Mouse (Mus musculus) hindbrain, embryonic 15.5 days (tissue): ENCODE measurements around the gene Micu1. TPM values are rescaled to one million over a fixed set of nuclear protein-coding genes. Genes with fewer than 3 reads are reported as not detected.

Source experiments
- ATAC-seq: fragments of 200-750 bp; cut with Nextera tagmentation; 2 replicates; pipeline ENCODE4 v1.8.0; 2017; ENCODE audit warnings: low read depth, moderate number of reproducible peaks, moderate TSS enrichment; ENCODE audit not compliant: low FRiP score
- H3K27ac ChIP-seq: fragments of 300-500 bp; sonication (generic); replicated peaks from 2 replicates; pipeline ENCODE4 v1.5.1; 2015; ENCODE audit warnings: mild to moderate bottlenecking, inconsistent platforms
- H3K27me3 ChIP-seq: fragments of 300-500 bp; sonication (generic); 2 replicates; pipeline ENCODE4 v1.6.1; 2015; ENCODE audit warnings: control low read depth, inconsistent platforms
- H3K36me3 ChIP-seq: fragments of 300-500 bp; sonication (generic); 2 replicates; pipeline ENCODE4 v1.6.1; 2015; ENCODE audit warnings: control low read depth, inconsistent platforms
- H3K4me1 ChIP-seq: fragments of 300-500 bp; sonication (generic); replicated peaks from 2 replicates; pipeline ENCODE4 v1.6.1; 2015; ENCODE audit warnings: control low read depth, inconsistent platforms
- H3K4me2 ChIP-seq: fragments of 300-500 bp; sonication (generic); 2 replicates; pipeline ENCODE4 v1.6.1; 2015; ENCODE audit warnings: moderate library complexity, mild to moderate bottlenecking, inconsistent platforms
- H3K4me3 ChIP-seq: fragments of 300-500 bp; sonication (generic); 2 replicates; pipeline ENCODE4 v1.5.1; 2015; ENCODE audit warnings: mild to moderate bottlenecking, inconsistent platforms
- H3K9ac ChIP-seq: fragments of 300-500 bp; sonication (generic); 2 replicates; pipeline ENCODE4 v1.6.1; 2015; ENCODE audit warnings: inconsistent platforms
- H3K9me3 ChIP-seq: fragments of 300-500 bp; sonication (generic); 2 replicates; pipeline ENCODE4 v1.6.1; 2016; ENCODE audit warnings: control low read depth, inconsistent platforms
- WGBS: fragments of 180-500 bp; shearing (Covaris S2); methylation state at CpG from one replicate; pipeline ENCODE4 v1.1.7; 2015; 5-methylcytosine and 5-hydroxymethylcytosine counted together
- polyA plus RNA-seq: library from polyadenylated mRNA; unstranded; fragments of >200 nt; fragmentation: Nextera tagmentation; extraction: Ambion mirVana; gene quantifications from 2 replicates; pipeline ENCODE4 v1.2.1, GENCODE M21; 2015

The Micu1 gene
- polyA plus RNA-seq, 1 experiment from 2014 or later: 79.7 TPM

- peaks cover 25% of the 10 kb centered on the region for H3K36me3 ChIP-seq
- H3K4me1 ChIP-seq: peaks cover 77% of the 10 kb centered on the region
- no peaks in the 10 kb centered on the region for H3K9me3 ChIP-seq
- WGBS: 42% methylated on average over 3 of the region's 3 CpGs
- H3K27me3 ChIP-seq: no peaks in the 10 kb centered on the region
- H3K4me3 ChIP-seq: no peak overlapping the region
- peak overlapping the region; percentile 95 for H3K27ac ChIP-seq
- peak; percentile 13 for ATAC-seq
- peak overlapping the region; percentile 30 for H3K4me2 ChIP-seq
- H3K9ac ChIP-seq: no peak overlapping the region
Measured at GRCm38 (mm10) chr10:59896911-59897331, 194.6 kb downstream of the Micu1 start.

DNA sequence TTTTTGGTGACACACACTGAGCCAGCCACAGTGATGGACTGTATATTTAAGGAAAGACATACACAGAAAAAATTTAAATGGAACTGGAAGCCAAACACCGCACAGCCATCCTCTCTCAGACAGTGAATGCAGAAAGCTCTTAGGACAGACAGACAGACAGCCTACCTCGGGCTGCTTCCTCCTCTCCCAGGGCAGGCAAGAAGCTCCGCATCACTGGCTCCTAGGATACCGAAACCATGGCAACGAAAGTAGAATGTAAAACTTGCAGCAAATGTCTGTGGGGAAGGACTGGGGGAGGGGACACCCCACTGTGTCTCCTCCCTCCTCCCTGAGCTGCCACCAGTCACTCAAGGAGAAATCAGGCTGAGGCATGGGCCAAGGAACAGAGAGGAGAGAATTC is 195.2 kb downstream of the Micu1 start:
- Histone ChIP-seq H3K9ac (peak overlapping the region; percentile 11; the same call in 1 of the 2 replicates), H3K9me3 (no peaks in the 10 kb centered on the region), H3K27ac (peak overlapping the region; percentile 95), H3K4me1 (peaks cover 83% of the 10 kb centered on the region), H3K4me2 (peak overlapping the region; percentile 30), H3K4me3 (no peak overlapping the region), H3K36me3 (peaks cover 22% of the 10 kb centered on the region), H3K27me3 (no peaks in the 10 kb centered on the region)
- WGBS: 7% methylated on average over 5 of the region's 5 CpGs
- ATAC-seq: peak; percentile 6; the same call in 1 of the 2 replicates

- H3K4me2 ChIP-seq: no peak overlapping the region
- H3K9ac ChIP-seq: peak overlapping the region; percentile 34
- H3K4me1 ChIP-seq: peaks cover 88% of the 10 kb centered on the region
- no peaks in the 10 kb centered on the region for H3K27me3 ChIP-seq
- ATAC-seq: no peak
- peaks cover 22% of the 10 kb centered on the region for H3K36me3 ChIP-seq
- no peak overlapping the region for H3K4me3 ChIP-seq
- peak overlapping the region; percentile 95 for H3K27ac ChIP-seq
- 37% methylated on average over 9 of the region's 9 CpGs for WGBS
- no peaks in the 10 kb centered on the region for H3K9me3 ChIP-seq
Measured at GRCm38 (mm10) chr10:59898180-59898778, 196.0 kb downstream of the Micu1 start.

- Histone ChIP-seq H3K4me2 (peak overlapping the region; percentile 41; the same call in 1 of the 2 replicates), H3K27ac (peak overlapping the region; percentile 95), H3K9me3 (no peaks in the 10 kb centered on the region), H3K36me3 (peaks cover 18% of the 10 kb centered on the region), H3K9ac (peak overlapping the region; percentile 35), H3K27me3 (no peaks in the 10 kb centered on the region), H3K4me1 (peaks cover 82% of the 10 kb centered on the region), H3K4me3 (no peak overlapping the region)
- ATAC-seq: no peak
- WGBS: 13% methylated on average over 2 of the region's 2 CpGs
Measured at GRCm38 (mm10) chr10:59898935-59899334, 196.7 kb downstream of the Micu1 start.

DNA sequence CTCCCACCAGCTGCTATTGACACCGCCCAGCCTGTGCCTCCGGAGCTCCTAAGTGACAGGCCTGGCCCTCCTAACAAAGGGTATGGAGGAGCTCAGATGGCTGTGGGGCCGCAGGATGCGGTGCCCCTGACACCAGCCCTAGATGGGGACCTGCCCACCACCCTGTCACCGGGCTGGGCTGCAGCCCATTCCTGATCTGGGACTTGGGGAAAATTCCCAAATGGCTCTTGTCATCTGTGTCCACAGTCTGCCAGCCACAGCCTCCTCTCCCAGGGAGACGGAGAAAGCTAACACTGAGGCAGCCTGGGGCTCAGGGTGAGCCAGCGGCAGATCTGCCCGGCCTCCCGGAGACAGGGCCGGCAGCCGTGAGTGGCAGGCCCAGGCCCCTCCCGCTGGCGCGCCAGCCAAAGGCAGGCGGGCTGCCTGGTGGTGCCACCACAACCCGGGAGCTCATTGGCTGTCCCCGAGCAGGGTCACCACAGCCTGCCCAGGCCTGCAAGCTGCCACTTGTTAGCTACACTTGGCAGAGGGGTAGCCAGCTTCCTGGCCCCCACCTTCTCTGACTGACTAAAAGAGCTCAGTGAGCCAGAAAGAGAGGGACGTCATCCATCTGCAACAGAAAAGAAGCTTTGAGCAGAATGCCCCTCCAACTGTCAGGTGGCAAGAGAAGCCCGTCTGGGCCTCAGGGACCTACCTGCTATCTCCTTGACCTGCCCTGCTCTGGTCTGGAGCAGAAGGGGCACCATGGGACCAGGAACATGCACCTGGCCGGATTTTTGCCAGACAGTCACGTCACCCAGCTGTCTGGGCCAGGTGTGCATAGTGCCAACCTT is 197.3 kb downstream of the Micu1 start:
- Histone ChIP-seq H3K9ac (peak overlapping the region; percentile 35), H3K4me1 (peaks cover 80% of the 10 kb centered on the region), H3K36me3 (peaks cover 12% of the 10 kb centered on the region), H3K27me3 (no peaks in the 10 kb centered on the region), H3K4me3 (no peak overlapping the region), H3K4me2 (peak overlapping the region; percentile 41), H3K9me3 (no peaks in the 10 kb centered on the region), H3K27ac (peak overlapping the region; percentile 95)
- 6% methylated on average over 21 of the region's 21 CpGs for WGBS
- ATAC-seq: peak; percentile 91

GRCm38 (mm10) chr10:59900174-59900435 is 197.8 kb downstream of the Micu1 start:
- no peak; the same call in 1 of the 2 replicates for ATAC-seq

GRCm38 (mm10) chr10:59900939-59901338 is 198.7 kb downstream of the Micu1 start:
- peaks cover 72% of the 10 kb centered on the region for H3K4me1 ChIP-seq
- H3K36me3 ChIP-seq: peaks cover 4% of the 10 kb centered on the region; the same call in 1 of the 2 replicates
- H3K27ac ChIP-seq: peak overlapping the region; percentile 95
- no peak for ATAC-seq
- no peak overlapping the region for H3K4me3 ChIP-seq
- no peak overlapping the region for H3K9ac ChIP-seq
- no peaks in the 10 kb centered on the region for H3K27me3 ChIP-seq
- WGBS: 35% methylated on average over 4 of the region's 4 CpGs
- H3K4me2 ChIP-seq: no peak overlapping the region
- H3K9me3 ChIP-seq: no peaks in the 10 kb centered on the region

More at GRCm38 (mm10) chr10:59900174-59900435, 197.8 kb downstream of the Micu1 start:
- WGBS: 25% methylated on average over 4 of the region's 4 CpGs
- 0 out of 2 replicates have a peak overlapping the region, but pooled peaks have one; percentile 2 for H3K9ac ChIP-seq
- H3K4me3 ChIP-seq: no peak overlapping the region
- peak overlapping the region; percentile 41 for H3K4me2 ChIP-seq
- H3K4me1 ChIP-seq: peaks cover 74% of the 10 kb centered on the region
- H3K9me3 ChIP-seq: no peaks in the 10 kb centered on the region
- H3K27ac ChIP-seq: peak overlapping the region; percentile 95
- peaks cover 9% of the 10 kb centered on the region for H3K36me3 ChIP-seq
- H3K27me3 ChIP-seq: no peaks in the 10 kb centered on the region

DNA sequence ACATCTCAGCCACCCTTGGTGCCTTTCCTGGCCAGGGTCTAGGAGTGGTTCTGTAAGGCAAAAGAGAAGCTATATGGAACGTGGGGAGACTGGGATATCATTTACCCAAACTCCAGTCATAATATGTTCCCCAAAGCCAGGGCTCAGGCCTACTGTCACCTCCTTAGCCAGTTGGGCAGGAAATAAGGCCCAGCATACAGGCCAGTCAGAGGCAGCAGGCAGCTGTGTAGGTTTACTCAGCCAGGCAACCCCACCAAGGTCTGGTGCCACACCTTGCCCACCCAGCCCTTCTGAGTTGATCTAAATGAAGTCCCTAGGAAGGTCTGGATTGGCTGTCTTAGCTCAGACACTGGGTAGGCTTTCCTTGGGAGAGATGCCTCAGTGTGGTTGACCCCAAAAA is 199.2 kb downstream of the Micu1 start:
- Histone ChIP-seq H3K4me2 (no peak overlapping the region), H3K27ac (peak overlapping the region; percentile 95), H3K4me1 (peaks cover 66% of the 10 kb centered on the region), H3K4me3 (no peak overlapping the region), H3K9me3 (no peaks in the 10 kb centered on the region), H3K36me3 (no peaks in the 10 kb centered on the region), H3K9ac (no peak overlapping the region), H3K27me3 (no peaks in the 10 kb centered on the region)
- ATAC-seq: no peak
- 96% methylated on average over 1 of the region's 1 CpGs for WGBS

- no peaks in the 10 kb centered on the region for H3K36me3 ChIP-seq
- H3K27me3 ChIP-seq: no peaks in the 10 kb centered on the region
- H3K27ac ChIP-seq: 0 out of 2 replicates have a peak overlapping the region, but pooled peaks have one; percentile 9
- WGBS: 61% methylated on average over 8 of the region's 8 CpGs
- 0 out of 2 replicates have a peak overlapping the region, but pooled peaks have one; percentile 2 for H3K9ac ChIP-seq
- ATAC-seq: no peak
- H3K4me2 ChIP-seq: no peak overlapping the region
- H3K9me3 ChIP-seq: no peaks in the 10 kb centered on the region
- H3K4me1 ChIP-seq: peaks cover 60% of the 10 kb centered on the region
- H3K4me3 ChIP-seq: no peak overlapping the region
Measured at GRCm38 (mm10) chr10:59901986-59902605, 199.8 kb downstream of the Micu1 start.

DNA sequence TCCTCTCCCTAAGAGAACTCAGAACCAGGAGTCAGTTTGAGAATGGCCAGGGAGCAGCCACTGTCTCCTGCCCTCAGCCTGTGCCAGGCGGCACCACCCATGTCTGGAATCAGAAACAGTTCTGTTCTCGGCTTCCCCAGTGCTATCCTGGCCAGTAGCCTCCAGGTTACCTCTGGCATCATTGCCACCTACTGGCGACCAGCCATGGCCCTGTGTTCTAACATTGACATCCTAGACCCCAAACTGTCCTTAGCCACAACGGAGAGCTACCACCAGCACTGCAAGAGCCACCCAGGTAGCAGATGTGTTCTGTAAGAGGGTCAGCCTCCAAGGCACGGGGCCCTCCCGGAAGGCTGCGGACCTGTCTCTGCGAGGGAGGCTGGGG is 200.3 kb downstream of the Micu1 start:
- Histone ChIP-seq H3K4me1 (peaks cover 58% of the 10 kb centered on the region), H3K4me2 (no peak overlapping the region), H3K36me3 (no peaks in the 10 kb centered on the region), H3K27ac (peak overlapping the region; percentile 9; the same call in 1 of the 2 replicates), H3K9me3 (no peaks in the 10 kb centered on the region), H3K9ac (no peak overlapping the region), H3K4me3 (no peak overlapping the region), H3K27me3 (no peaks in the 10 kb centered on the region)
- ATAC-seq: no peak
- 60% methylated on average over 8 of the region's 8 CpGs for WGBS

- Histone ChIP-seq H3K4me3 (no peak overlapping the region), H3K36me3 (no peaks in the 10 kb centered on the region), H3K27me3 (no peaks in the 10 kb centered on the region), H3K9me3 (no peaks in the 10 kb centered on the region), H3K27ac (no peak overlapping the region; the same call in 1 of the 2 replicates), H3K9ac (no peak overlapping the region), H3K4me1 (peaks cover 58% of the 10 kb centered on the region), H3K4me2 (no peak overlapping the region)
- ATAC-seq: no peak
- WGBS: 44% methylated on average over 7 of the region's 7 CpGs
Measured at GRCm38 (mm10) chr10:59903170-59903569, 200.9 kb downstream of the Micu1 start.

GRCm38 (mm10) chr10:59907080-59907609 is 204.9 kb downstream of the Micu1 start:
- no peak overlapping the region for H3K4me2 ChIP-seq
- no peak overlapping the region for H3K27ac ChIP-seq
- ATAC-seq: no peak
- no peaks in the 10 kb centered on the region for H3K27me3 ChIP-seq
- H3K9me3 ChIP-seq: no peaks in the 10 kb centered on the region
- peaks cover 47% of the 10 kb centered on the region for H3K4me1 ChIP-seq
- WGBS: 66% methylated on average over 3 of the region's 3 CpGs
- H3K4me3 ChIP-seq: no peak overlapping the region
- H3K36me3 ChIP-seq: no peaks in the 10 kb centered on the region
- H3K9ac ChIP-seq: no peak overlapping the region
